Mouse (Mus musculus): ENCODE results near the gene Lrmda.

Lrmda gene

DNA sequence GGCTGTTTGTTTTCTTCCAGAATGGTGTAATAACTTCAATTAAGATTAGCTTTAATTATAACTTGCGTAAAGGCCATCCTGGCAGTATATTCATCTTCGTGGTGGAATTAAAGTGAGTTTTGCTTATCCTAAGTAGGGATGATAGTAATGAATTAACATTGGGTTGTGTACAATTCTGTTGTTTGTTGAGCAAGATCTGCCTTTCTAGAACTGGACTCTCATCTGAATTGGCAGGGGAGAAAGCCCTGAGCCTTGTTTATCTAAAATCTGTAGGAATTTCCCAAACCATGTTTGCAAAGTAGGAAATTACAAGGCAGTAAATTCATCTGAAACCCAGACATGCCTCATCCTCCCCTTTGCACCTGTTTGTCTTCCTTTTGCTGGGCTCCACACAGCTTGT lies 1038.5 kb downstream of the Lrmda start:
- no peak for ATAC-seq (ENCODE audit: insufficient number of reproducible peaks, low FRiP score, low TSS enrichment)

DNA sequence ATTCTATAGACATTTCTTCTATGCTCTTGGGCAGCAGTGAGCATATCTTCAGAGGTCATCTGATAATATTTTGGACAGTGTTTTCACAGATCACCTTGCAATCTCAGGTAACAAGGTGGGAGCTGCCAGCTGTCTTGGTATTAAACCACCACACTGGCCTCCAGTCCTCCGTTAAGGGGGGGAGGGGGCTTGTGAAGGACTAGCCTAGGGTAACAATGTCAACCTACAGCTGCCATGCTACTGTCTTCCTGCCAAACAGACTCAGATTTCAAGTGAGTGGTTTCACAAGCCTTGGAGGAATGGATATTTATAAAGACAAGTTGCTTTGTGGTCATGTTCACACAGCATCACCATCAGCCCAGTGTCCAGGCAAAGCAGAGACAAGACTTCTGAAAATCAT lies 1059.2 kb downstream of the Lrmda start:
- no peak for ATAC-seq (ENCODE audit: insufficient number of reproducible peaks, low FRiP score, low TSS enrichment)

DNA sequence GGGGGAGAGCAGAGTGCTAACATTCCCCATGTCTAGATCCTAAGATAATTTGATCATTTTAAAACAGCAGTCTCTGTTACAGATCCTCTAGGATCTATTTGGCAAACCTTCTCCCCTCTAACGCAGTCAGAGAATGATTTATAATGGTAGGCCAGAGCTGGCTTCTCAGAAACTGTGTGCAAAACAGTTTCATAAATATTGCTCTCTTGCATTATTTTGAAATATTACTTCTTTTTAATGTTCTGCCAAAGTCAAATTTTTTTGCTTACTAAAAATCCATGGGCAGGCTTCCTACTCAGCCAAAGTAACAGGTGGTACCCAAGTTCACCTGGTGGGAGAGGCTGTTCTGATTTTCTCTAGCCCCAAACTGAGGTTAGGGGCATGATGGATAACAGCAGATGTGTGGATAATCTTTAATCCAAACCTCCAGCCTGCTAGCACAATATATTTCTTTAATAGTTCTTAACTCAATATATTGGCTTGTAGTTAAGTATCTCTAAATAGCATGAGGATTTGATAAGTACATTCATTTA lies 1064.8 kb downstream of the Lrmda start:
- no peak for ATAC-seq (ENCODE audit: insufficient number of reproducible peaks, low FRiP score, low TSS enrichment)

DNA sequence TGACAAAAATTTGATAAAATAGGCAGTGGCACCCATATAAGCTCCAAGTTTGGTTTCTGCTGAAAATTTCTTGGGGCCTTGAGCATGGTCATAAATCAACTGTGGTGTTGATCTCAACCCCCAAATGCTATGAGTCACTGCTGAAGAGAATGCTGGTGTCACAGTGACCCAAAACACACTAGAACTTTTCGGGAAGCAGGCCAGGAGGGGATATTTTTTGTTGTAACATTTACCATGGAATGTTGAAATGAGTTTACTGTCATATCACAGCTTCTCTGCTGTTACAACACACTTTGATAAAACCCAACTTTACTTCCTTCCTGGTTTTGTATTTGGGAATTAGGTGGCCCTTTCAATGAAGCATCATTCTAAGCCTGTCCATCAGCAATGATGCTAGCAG lies 1065.3 kb downstream of the Lrmda start:
- ATAC-seq (ENCODE audit: insufficient number of reproducible peaks, low FRiP score, low TSS enrichment), result no peak

DNA sequence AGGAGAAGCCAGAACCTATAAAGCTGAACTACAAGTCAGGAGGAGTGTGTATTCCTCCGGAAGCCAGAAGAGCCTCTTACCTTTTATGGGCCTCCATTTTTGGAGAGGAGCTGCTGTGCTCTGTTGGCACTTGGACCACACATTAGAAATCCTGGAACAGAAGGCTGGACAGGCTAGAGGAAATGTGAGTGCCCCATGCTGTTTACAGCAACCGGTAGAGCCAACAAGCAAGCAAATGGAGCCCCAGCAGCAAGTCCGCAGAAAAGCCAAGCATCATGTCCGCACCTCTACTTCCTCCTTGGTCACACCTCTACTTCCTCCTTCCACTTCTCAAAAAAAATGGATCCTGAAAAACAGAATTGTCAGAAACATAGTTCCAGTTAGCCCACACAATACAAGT lies 1073.8 kb downstream of the Lrmda start:
- ATAC-seq (ENCODE audit: insufficient number of reproducible peaks, low FRiP score, low TSS enrichment), result peak; percentile 91

DNA sequence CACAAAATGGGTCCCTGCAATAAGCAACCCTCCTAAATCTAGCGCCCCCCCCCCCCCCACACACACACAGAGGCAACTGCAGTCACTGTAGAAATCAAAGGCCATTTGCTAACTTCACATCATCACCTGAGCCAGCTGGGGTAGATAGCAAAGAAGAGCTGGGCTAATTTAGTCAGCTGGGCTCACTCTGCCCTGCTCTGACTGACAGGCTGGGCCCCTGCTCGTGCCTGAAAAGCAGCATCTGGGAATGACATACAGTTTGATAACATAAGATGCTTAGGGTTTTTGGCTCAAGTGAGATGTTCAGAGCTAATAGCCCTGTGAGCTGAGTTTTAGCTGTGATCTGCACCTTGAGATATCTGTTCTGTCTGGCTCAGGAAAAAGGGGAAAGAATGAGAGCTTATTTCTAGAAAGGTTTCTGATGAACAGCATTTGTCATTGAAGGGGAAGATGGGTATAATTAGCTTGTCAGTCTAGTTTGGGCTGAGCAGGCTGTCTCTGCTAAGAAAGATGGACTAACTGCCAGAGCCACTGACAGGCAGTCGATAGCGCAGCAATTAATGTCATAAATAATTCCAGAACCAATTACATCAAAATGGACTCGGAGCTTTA lies 1075.1 kb downstream of the Lrmda start:
- ATAC-seq (ENCODE audit: insufficient number of reproducible peaks, low FRiP score, low TSS enrichment), result no peak

DNA sequence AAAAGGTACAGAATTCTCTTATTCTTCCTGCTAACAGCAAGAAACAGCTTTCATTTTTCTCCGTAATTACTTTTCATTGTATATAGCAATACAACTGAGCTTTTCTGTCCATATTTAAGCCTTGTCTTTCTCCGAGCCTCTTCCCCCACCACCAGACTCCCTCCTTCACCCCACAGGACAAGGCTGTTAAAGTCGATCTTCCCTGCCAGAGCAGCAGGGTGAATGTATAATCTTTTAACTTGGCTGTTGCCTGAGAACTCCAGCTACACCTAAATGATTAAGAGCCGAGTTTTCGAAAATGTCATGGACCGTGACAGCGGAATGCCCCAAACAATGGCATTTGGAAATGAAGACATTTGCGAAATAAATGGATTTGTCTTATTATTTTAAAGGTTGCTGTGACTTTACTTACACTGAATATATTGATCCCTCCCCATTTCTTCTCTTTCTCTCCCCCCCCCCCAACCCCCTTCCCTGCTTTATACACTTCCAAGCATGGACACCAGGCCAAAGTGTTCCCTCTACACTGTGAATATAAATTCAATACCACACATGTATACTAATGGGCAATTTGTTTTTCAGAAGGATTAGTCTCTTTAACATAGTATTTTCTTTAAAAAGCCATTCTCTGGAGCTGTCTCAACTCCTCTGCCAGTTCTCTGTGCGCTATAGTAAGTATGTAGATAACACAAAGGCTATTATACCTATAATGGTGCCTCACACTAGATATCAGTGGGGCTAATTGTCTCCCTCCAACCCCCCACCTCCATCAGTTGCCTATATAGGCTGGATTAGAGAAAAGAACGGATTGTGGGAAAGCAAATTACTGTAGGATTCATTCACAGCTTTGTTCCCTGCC lies 1075.9 kb downstream of the Lrmda start:
- no peak for ATAC-seq (ENCODE audit: insufficient number of reproducible peaks, low FRiP score, low TSS enrichment)

DNA sequence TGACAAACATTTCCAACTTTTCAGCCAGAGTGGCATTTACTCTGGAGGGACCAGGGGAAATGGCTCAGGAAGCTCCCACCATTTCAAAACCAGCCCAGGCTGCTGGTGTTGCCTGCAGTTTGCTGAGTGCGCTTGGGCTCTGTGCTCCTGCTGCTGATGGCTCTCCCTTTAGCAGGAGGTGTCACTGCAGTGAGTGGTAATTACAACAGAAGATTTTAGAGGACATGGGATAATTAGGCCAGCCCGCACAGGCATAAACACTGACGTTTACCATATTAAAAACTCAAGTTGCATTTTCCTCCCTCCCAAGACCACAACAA lies 1076.5 kb downstream of the Lrmda start:
- ATAC-seq (ENCODE audit: insufficient number of reproducible peaks, low FRiP score, low TSS enrichment), result no peak

DNA sequence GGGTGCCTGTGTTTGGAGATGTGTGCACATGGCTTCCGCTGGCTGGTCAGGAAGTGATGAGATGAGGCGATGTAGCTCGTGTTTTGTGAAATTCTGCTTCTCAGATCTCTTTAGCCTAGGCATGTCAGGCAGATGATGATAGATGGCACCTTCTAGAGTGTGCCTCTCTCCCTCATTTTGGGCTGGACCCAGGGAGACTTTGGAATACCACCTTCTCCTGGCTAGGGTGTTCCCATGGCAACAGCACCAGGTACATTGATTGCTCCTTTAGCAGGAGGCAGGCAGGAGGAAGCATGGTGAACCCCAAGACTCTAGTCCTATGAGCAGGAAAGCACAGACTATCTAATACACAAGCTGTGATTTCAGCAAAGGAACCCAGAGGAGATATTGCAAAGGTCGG lies 1076.9 kb downstream of the Lrmda start:
- ATAC-seq (ENCODE audit: insufficient number of reproducible peaks, low FRiP score, low TSS enrichment), result no peak

All from cerebellum, adult (tissue).